Mouse (Mus musculus): ENCODE measurements around the gene Slc25a19. TPM values are rescaled to one million over a fixed set of nuclear protein-coding genes. Genes with fewer than 3 reads are reported as not detected.

Slc25a19 gene
- polyA plus RNA-seq, 1 experiment from 2014 or later: 23.7 TPM

DNA sequence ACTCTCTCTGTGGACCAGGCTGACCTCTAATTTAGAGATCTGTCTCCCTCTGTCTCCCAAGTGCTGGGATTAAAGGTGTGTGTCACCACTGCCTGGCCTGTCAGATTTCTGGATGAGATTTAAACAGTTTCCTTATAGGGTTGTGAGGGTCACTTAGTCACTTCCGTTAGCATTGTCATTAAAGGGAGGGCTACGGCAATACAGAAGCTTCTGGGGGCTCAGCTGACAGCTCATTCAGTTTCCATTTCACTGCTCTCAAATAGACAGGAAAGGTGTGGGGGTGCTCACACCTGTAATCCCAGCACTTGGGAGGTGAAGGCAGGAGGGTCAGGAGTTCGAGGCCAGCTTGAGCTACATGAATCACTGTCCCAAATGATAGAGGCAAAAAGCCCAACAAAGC, 8.9 kb upstream of the Slc25a19 start:
- no peak for DNase-seq (ENCODE audit: low spot score)
- Histone ChIP-seq H3K27ac (no peak overlapping the region), H3K9me3 (no peaks in the 10 kb centered on the region), H3K4me1 (replicated peaks) (peaks cover 18% of the 10 kb centered on the region; the same call in 1 of the 2 replicates), H3K36me3 (no peaks in the 10 kb centered on the region), H3K4me3 (no peak overlapping the region), H3K27me3 (ENCODE audit: insufficient read depth, poor library complexity, severe bottlenecking) (no peaks in the 10 kb centered on the region)
- 90% methylated on average over 3 of the region's 3 CpGs for WGBS

DNA sequence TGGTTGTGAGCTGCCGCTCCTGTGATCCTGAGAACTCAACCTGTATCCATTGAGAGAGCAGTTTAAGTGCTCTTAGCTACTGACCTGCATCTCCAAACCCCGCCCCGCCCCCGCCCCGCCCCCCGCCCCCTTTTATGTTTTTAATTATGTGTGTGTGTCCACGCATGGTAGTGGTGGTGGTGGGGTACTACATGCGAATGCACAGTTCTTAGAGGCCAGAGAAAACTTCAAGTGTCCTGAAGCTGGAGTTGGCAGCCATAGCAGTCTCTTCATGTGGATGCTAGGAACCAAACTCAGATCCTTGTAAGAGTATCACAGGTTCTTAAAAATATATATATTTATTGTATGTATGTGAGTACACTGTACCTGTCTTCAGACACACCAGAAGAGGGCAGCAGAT, 7.4 kb upstream of the Slc25a19 start:
- no peak for DNase-seq (ENCODE audit: low spot score)
- no peaks in the 10 kb centered on the region for H3K27me3 ChIP-seq (ENCODE audit: insufficient read depth, poor library complexity, severe bottlenecking)
- no peaks in the 10 kb centered on the region for H3K9me3 ChIP-seq
- no peak overlapping the region for H3K27ac ChIP-seq
- H3K4me1 ChIP-seq (replicated peaks): peaks cover 9% of the 10 kb centered on the region; the same call in 1 of the 2 replicates
- 73% methylated on average over 8 of the region's 8 CpGs for WGBS
- H3K36me3 ChIP-seq: no peaks in the 10 kb centered on the region
- H3K4me3 ChIP-seq: no peak overlapping the region

DNA sequence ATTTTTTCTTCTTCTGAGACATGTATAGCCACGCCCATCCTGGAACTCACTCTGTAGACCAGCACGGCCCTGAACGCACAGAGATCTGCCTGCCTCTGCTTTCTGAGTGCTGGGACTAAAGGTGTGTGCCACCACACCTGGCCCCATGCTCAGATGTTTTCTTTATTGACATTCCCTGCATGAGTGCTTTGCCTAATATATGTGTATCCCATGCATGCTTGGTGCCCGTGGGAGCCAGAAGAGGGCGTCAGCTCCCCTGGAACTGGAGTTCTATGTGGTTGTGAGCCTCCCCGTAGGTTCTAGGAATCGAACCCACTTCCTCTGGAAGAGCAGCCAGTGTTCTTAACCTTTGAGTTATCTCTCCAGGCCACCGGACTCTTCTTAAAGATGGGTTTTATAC, 6.9 kb upstream of the Slc25a19 start:
- Histone ChIP-seq H3K36me3 (no peaks in the 10 kb centered on the region), H3K27me3 (ENCODE audit: insufficient read depth, poor library complexity, severe bottlenecking) (no peaks in the 10 kb centered on the region), H3K9me3 (no peaks in the 10 kb centered on the region), H3K27ac (no peak overlapping the region), H3K4me1 (replicated peaks) (peaks cover 9% of the 10 kb centered on the region; the same call in 1 of the 2 replicates), H3K4me3 (no peak overlapping the region)
- 85% methylated on average over 8 of the region's 8 CpGs for WGBS
- no peak for DNase-seq (ENCODE audit: low spot score)

DNA sequence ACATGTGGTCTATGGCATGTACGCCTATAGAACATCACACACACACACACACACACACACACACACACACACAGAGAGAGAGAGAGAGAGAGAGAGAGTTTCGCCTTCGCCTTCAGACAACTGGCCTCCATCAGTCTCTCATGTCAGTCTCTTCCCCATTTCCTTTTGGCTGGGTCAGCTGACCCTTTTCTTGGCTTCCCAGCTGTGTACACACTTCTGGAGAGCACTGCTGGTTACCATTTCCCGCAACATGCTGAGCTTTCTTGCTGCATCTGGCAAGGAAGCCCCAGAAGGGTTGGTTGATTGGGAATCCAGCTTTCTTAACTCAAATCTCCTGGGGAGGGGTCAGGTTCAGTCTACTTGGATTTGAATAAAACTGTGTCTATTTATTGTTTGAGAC, 6.0 kb upstream of the Slc25a19 start:
- H3K36me3 ChIP-seq: no peaks in the 10 kb centered on the region
- DNase-seq (ENCODE audit: low spot score): no peak
- H3K9me3 ChIP-seq: no peaks in the 10 kb centered on the region
- peaks cover 7% of the 10 kb centered on the region; the same call in 1 of the 2 replicates for H3K4me1 ChIP-seq (replicated peaks)
- H3K27me3 ChIP-seq (ENCODE audit: insufficient read depth, poor library complexity, severe bottlenecking): no peaks in the 10 kb centered on the region
- no peak overlapping the region for H3K27ac ChIP-seq
- 71% methylated on average over 4 of the region's 4 CpGs for WGBS
- H3K4me3 ChIP-seq: no peak overlapping the region

DNA sequence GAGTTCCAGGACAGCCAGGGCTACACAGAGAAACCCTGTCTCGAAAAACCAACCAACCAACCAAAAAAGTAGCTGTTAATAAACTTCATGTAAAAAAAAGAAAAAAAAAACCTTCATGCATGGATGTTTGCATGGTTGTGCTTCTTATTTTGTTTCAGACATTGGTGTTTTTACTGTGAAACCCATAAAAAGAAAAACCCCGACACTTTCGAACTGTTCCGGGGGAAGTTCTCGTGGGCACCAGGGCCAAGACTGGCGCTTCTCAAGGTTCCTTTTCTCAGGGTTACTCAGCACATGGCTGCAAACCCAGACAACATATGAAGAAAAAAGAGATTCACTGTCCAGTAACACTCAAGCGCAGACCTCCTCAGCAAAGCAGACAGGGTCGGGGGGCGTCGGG, 4.8 kb upstream of the Slc25a19 start:
- DNase-seq (ENCODE audit: low spot score): no peak
- H3K4me1 ChIP-seq (replicated peaks): peaks cover 9% of the 10 kb centered on the region; the same call in 1 of the 2 replicates
- no peaks in the 10 kb centered on the region for H3K9me3 ChIP-seq
- H3K27ac ChIP-seq: no peak overlapping the region
- no peak overlapping the region for H3K4me3 ChIP-seq
- 92% methylated on average over 10 of the region's 10 CpGs for WGBS
- H3K27me3 ChIP-seq (ENCODE audit: insufficient read depth, poor library complexity, severe bottlenecking): no peaks in the 10 kb centered on the region
- H3K36me3 ChIP-seq: no peaks in the 10 kb centered on the region

DNA sequence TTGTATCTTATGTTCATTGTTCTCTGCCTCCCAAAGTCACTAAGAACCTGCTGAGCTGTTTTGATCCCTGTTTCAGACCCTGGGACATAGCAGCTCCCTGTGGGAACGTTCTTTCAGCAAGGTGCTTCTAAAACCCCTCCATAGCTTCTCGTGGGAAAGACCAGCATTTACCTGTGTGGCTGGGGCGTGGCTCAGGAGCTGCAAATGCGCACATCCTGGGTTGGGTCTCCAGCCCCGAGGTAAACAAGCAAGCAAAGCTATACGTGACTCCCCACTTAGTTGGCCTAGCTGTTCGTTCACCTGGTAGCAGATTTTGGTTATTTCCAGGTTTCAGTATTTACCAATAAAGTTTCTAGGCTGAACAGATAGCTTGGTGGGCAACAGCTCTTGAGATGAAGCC, 4.2 kb upstream of the Slc25a19 start:
- Histone ChIP-seq H3K4me1 (replicated peaks) (peaks cover 15% of the 10 kb centered on the region), H3K9me3 (no peaks in the 10 kb centered on the region), H3K4me3 (no peak overlapping the region), H3K27me3 (ENCODE audit: insufficient read depth, poor library complexity, severe bottlenecking) (no peaks in the 10 kb centered on the region), H3K27ac (no peak overlapping the region), H3K36me3 (no peaks in the 10 kb centered on the region)
- DNase-seq (ENCODE audit: low spot score): no peak
- WGBS: 82% methylated on average over 7 of the region's 7 CpGs

DNA sequence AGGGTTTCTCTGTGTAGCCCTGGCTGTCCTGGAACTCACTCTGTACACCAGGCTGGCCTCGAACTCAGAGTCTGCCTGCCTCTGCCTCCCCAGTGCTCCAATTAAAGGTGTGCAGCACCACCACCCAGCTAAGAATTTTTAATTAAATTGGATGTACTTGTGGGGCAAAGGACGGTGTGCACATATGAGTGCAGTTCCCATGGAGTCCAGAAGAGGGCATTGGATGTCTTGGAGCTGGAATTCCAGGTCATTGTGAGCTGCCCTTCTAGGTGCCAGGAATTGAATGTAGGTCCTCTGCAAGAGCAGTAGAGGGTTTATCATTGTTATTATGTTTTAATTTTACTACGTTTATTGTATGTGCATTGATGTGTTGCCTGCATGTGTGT, 3.4 kb upstream of the Slc25a19 start:
- no peaks in the 10 kb centered on the region for H3K27me3 ChIP-seq (ENCODE audit: insufficient read depth, poor library complexity, severe bottlenecking)
- 25% methylated on average over 3 of the region's 3 CpGs for WGBS
- peak; percentile 49 for DNase-seq (ENCODE audit: low spot score)

DNA sequence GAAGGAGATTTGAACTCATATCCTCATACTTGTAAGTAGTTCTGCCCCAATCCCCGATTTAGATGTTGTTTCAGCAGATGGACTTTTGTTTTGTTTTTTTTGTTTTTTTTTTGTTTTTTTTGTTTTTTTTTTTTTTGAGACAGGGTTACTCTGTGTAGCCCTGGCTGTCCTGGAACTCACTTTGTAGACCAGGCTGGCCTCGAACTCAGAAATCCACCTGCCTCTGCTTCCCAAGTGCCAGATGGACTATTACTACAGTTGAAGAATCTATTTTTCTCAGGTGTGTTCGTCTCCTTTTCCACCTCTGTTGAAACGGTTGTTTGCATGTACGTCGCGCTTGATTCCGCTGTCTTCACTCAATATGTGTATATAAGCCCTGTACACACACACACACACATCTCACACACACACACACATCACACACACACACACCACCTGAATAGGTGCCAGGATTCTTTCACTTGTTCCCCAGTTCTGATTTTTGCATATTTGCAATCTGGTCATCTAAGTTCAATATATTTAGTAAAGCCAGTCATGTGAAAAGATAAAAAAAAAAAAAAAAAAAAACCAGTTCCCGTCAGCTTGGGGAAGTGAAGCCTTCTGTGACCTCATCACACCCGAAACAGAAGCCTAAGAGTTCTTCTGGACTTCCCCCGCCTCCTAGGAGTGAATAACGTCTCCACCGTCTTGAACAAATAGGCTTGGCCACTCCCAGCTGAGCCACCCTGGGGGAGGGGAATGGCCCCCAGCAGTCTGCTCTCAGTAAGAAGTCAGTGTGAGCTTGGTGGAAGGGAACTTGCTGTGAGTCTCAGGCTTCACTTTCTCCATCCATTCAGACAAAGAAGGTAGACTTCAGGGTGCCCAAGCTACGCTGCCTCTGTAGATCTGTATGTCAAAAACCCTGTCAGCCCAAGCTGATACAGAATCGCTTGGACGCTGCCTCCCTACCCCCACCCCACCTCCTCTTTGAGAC, 2.7 kb upstream of the Slc25a19 start:
- Histone ChIP-seq H3K9me3 (no peaks in the 10 kb centered on the region), H3K27ac (no peak overlapping the region), H3K36me3 (no peaks in the 10 kb centered on the region), H3K4me3 (no peak overlapping the region), H3K27me3 (ENCODE audit: insufficient read depth, poor library complexity, severe bottlenecking) (no peaks in the 10 kb centered on the region), H3K4me1 (replicated peaks) (peaks cover 20% of the 10 kb centered on the region)
- WGBS: 51% methylated on average over 16 of the region's 16 CpGs
- no peak for DNase-seq (ENCODE audit: low spot score)

More for the DNA sequence above, 3.4 kb upstream of the Slc25a19 start:
- Histone ChIP-seq H3K9me3 (no peaks in the 10 kb centered on the region), H3K4me1 (replicated peaks) (peaks cover 20% of the 10 kb centered on the region), H3K4me3 (no peak overlapping the region), H3K36me3 (no peaks in the 10 kb centered on the region), H3K27ac (no peak overlapping the region)

DNA sequence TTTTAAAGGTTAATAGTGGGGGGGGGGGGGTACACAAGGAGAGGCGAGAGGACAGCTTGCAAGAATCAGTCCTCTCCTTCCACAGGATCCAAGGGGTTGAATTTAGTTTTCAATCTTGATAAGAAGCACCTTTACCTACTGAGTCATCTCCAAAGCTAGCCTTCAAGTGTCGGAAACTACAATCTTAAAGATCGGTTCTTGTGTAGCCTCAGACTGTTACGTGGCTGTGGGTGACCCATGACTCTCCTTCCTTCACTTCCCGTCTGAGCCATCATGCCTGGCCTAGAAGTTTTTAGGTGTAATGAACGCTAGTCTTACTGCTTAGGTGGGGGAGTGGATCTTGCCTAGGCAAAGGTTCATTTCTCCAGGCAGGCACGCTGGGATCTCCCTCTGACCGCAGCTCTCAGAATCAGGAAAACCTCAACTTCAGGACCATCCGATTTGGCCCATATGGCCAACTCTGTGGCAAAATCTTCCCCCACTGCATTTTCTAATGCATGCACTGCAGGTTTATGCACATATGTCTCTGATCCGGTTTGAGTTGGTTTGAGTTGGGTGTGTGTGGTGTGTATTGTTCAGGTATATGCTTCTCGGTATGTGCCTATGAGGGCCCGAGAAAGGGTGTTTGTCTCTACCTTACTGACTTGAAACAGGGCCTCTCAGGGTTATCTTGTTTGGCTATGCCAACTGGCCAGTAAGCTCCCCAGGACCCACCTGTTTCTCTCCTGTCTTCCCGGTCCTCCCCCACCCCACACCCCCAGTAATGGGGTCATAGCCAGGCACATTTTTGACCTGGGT, 1.8 kb upstream of the Slc25a19 start:
- H3K36me3 ChIP-seq: no peaks in the 10 kb centered on the region
- H3K27me3 ChIP-seq (ENCODE audit: insufficient read depth, poor library complexity, severe bottlenecking): no peaks in the 10 kb centered on the region
- no peaks in the 10 kb centered on the region for H3K9me3 ChIP-seq
- 87% methylated on average over 13 of the region's 13 CpGs for WGBS
- H3K4me3 ChIP-seq: no peak overlapping the region
- H3K4me1 ChIP-seq (replicated peaks): peaks cover 20% of the 10 kb centered on the region
- H3K27ac ChIP-seq: no peak overlapping the region
- no peak for DNase-seq (ENCODE audit: low spot score)

DNA sequence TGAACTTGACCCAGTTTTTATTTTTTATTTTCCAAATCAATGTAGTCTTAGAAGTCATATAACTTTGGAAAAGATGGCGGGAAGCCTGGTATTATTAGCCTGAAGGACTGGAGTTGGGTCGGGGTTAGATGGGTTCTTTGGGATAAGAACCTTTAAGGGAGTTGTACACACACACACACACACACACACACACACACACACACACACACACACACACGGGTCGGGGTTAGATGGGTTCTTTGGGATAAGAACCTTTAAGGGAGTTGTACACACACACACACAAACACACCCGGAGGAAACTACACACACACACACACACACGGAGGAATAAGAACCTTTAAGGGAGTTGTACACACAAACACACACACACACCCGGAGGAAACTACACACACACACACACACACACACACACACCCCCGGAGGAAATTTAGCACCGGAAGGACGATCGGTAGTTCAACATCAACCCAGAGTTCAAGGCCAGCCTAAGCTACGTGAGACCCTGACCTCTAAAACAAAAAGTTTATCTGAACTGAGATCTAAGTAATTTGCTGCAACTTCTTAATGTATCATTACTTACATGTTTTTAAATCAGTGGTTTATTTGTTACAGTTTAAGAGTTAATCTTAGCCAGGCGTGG, 488 bp upstream of the Slc25a19 start:
- 57% methylated on average over 13 of the region's 13 CpGs for WGBS
- H3K27ac ChIP-seq: peak overlapping the region; percentile 84

DNA sequence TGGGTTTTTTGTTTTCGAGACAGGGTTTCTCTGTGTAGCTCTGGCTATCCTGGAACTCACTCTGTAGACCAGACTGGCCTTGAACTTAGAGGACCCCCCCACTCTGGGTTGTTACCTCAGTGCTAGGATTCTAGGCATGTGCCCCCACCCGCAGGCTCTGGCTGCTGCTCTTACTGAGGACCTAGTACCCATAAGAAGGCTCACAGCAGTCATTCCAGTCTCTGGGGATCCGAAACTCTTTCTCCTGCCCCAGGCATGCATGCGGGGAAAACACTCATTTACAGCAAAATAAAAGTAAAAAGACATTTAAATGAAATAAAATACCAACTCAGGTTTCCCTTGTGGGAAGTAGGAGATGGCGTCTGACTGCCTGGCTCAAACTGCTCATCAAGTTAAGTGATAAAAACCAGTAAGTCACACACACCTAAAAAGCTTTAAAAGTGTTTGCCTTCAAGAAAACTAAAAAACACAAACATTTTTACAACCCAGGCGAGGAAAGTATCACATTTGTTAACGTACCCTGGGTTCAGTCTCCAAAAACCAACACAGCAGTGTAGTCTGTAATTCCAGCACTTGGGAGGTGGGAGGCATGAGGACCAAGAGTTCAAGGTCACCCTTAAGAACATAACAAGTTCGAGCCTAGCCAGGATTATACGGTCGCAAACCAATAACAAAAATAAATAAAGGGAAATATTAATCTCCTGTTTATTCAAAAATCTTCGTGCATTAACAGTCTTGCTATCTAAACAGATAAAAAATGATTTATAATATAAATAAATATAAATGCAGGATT, 1.1 kb downstream of the Slc25a19 start:
- Histone ChIP-seq H3K4me1 (replicated peaks) (peaks cover 17% of the 10 kb centered on the region), H3K9me3 (no peaks in the 10 kb centered on the region), H3K36me3 (peaks cover 17% of the 10 kb centered on the region), H3K4me3 (peak overlapping the region; percentile 81), H3K27me3 (ENCODE audit: insufficient read depth, poor library complexity, severe bottlenecking) (no peaks in the 10 kb centered on the region), H3K27ac (peak overlapping the region; percentile 84; the same call in 1 of the 2 replicates)
- 54% methylated on average over 11 of the region's 11 CpGs for WGBS
- no peak for DNase-seq (ENCODE audit: low spot score)

More for the DNA sequence above, 488 bp upstream of the Slc25a19 start:
- no peaks in the 10 kb centered on the region for H3K27me3 ChIP-seq (ENCODE audit: insufficient read depth, poor library complexity, severe bottlenecking)
- no peak for DNase-seq (ENCODE audit: low spot score)
- no peaks in the 10 kb centered on the region for H3K9me3 ChIP-seq
- 0 out of 2 replicates have a peak, but pooled peaks cover 2% of the 10 kb centered on the region for H3K36me3 ChIP-seq
- peak overlapping the region; percentile 81 for H3K4me3 ChIP-seq
- H3K4me1 ChIP-seq (replicated peaks): peaks cover 17% of the 10 kb centered on the region

DNA sequence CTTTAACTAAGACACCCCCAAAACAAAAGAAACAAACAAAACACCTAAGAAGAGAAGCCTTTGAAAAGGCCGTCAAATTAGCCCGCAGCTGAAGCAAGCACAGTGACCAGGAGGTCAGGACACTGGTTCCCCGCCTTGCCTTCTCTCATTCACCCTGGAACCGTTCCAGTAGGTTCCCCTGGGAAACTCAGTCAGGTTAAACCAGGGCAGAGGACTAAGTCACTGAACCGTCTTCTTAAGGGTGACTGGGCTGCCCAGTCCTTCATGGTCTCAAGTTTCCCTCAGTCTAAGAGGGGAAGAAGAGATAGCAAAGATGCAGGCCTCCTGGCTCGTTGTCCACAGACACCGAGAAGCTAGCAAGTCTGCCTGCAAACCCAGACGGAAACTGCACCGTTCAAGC, 2.2 kb downstream of the Slc25a19 start:
- Histone ChIP-seq H3K4me3 (no peak overlapping the region), H3K36me3 (peaks cover 27% of the 10 kb centered on the region), H3K4me1 (replicated peaks) (peaks cover 14% of the 10 kb centered on the region), H3K27ac (no peak overlapping the region), H3K9me3 (no peaks in the 10 kb centered on the region), H3K27me3 (ENCODE audit: insufficient read depth, poor library complexity, severe bottlenecking) (no peaks in the 10 kb centered on the region)
- whole genome bisulfite sequencing: 85% methylated on average over 9 of the region's 9 CpGs
- DNase-seq (ENCODE audit: low spot score): no peak

All from hindbrain, embryonic 10.5 days (tissue).